Comparison of ENCODE assay signal across 16 mouse cellular contexts in the genomic region with DNA sequence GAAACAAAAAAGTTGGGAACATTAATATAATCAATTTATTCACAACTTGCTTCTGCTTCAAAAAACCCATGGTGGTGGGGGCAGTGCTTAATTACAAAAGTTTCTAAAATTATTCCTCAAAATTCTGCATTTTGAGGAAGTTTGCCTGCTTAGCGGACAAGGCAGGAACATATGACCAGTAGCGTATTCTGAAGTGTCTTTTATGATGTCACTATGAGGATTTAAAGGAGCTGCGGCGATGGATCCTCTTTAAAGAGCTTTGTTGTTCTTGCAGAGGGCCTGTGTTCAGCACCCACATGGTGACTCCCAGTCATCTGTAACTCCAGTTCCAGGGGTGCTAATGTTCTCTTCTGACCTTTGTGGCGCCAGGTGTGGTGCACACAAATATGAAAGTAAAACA. TPM values are rescaled to one million over a fixed set of nuclear protein-coding genes. Genes with fewer than 3 reads are reported as not detected.
"Had no signal": no experiment of that assay in that cellular context is flagged by ENCODE, and none has a peak within 500 bp of the region (broad histone marks: within the 10 kb centered on the region; RNA-seq: fewer than 3 reads in every experiment).

No protein-coding gene starts in this region.

- DNase-seq: gastrocnemius, adult 2 months; gastrocnemius, postnatal 10 days; gastrocnemius, postnatal 25 days; heart, adult 11 months; heart, adult 2 months; heart, postnatal 14 days; heart, postnatal 36 days; kidney, adult 11 months; kidney, adult 2 months; kidney, adult 9 months; kidney, postnatal 14 days; kidney, postnatal 4 days; liver had no signal

- ATAC-seq: hindbrain, postnatal 0 days; intestine, embryonic 16.5 days had no signal

RNA-seq across cellular contexts. Expression of a gene that starts 16.0 kb away (rescaled TPM):
- total RNA-seq: gastrocnemius, adult 2 months; gastrocnemius, postnatal 10 days; gastrocnemius, postnatal 25 days; heart, adult 2 months; heart, postnatal 14 days; heart, postnatal 36 days had no signal

RNA-seq across cellular contexts. Expression of a gene that starts 58.0 kb away (rescaled TPM):
- total RNA-seq: hematopoietic stem cell, adult 5-6 weeks had no signal
